Mouse (Mus musculus) adrenal gland (tissue): ENCODE measurements around the gene Gsk3a.

ENCODE experiments used
- intact Hi-C: fragments of 180-260 bp; cut with DNase I; formaldehyde crosslinking; loops from one replicate; pipeline ENCODE4 v1.15.1; 2025

Gene Gsk3a

GRCm38 (mm10) chr7:25273259-25274241, 35.9 kb upstream of the Gsk3a start:
- intact Hi-C loops = no loop called here

DNA sequence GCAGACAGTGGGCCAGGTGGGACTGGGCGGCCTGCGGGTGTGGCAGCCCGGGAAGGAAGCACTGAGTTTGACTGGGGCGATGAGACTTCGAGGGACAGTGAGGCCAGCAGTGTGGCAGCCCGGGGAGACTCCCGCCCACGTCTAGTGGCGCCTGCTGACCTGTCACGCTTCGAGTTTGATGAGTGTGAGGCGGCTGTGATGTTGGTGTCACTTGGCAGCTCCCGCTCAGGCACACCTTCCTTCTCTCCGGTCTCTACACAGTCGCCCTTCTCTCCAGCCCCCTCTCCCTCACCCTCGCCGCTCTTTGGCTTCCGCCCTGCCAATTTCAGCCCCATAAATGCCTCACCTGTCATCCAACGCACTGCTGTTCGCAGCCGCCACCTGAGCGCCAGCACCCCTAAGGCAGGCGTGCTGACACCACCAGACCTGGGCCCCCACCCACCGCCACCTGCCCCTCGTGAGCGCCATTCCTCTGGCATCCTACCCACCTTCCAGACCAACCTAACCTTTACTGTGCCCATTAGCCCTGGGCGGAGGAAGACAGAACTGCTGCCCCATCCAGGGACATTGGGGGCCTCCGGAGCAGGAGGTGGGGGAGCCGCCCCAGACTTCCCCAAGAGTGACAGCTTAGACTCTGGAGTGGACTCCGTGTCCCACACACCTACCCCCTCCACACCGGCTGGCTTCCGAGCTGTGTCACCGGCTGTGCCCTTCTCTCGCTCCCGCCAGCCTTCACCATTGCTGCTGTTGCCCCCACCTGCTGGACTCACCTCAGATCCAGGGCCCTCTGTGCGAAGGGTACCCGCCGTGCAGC, 35.0 kb upstream of the Gsk3a start:
- intact Hi-C loops = no loop called here

DNA sequence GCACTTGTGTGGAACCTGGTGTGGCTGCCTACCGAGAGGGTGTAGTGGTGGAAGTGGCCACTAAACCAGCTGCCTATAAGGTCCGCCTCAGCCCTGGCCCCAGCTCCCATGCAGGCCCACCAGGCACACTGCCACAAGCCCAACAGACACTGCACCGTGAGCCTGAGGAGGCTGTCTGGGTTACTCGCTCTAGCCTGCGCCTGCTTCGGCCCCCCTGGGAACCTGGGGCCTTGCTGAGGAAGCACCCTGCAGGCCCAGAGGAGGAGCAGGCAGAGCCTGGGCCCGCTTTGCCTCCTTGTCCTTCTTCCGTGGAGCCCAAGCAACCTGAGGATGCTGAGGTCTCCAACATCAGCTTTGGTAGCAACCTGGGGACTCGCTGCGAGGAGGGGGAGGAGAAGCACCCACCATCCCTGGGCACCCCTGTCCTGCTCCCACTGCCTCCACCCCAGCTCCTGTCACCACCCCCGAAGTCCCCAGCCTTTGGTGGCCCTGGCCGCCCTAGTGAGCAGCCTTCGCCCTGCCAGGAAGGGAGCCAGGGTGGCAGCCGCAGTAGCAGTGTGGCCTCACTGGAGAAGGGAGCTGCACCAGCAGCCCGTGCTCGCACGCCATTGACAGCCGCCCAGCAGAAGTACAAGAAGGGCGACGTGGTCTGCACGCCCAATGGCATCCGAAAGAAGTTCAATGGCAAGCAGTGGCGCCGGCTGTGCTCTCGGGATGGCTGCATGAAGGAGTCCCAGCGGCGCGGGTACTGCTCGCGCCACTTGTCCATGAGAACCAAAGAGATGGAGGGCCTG, 34.2 kb upstream of the Gsk3a start:
- intact Hi-C loops = no loop called here

GRCm38 (mm10) chr7:25270652-25271633, 33.3 kb upstream of the Gsk3a start:
- intact Hi-C loops = no loop called here

GRCm38 (mm10) chr7:25269545-25270271, 32.1 kb upstream of the Gsk3a start:
- intact Hi-C loops = no loop called here

DNA sequence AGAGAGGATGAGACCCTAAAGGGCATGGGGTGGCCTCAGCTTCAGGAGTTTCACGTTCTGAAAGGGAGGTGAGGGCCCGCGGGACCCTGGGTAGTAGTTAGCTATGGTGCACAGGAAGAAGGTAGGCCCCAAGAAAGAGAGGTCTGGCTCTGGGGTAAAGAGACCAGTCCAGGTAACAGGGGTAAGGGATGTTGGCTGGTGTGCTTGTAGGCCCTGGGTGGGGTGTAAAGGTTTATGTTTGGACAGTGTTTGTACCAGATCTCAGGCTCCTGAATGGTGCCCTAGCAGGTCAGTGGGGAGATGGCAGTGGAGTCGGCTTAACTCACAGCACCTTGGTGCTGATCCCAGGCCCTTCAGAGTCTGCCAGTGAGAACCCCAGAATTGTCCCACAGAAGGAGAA, 31.4 kb upstream of the Gsk3a start:
- intact Hi-C loops = no loop called here

- intact Hi-C loops = no loop called here
Observed at GRCm38 (mm10) chr7:25268588-25268987, 30.9 kb upstream of the Gsk3a start.

DNA sequence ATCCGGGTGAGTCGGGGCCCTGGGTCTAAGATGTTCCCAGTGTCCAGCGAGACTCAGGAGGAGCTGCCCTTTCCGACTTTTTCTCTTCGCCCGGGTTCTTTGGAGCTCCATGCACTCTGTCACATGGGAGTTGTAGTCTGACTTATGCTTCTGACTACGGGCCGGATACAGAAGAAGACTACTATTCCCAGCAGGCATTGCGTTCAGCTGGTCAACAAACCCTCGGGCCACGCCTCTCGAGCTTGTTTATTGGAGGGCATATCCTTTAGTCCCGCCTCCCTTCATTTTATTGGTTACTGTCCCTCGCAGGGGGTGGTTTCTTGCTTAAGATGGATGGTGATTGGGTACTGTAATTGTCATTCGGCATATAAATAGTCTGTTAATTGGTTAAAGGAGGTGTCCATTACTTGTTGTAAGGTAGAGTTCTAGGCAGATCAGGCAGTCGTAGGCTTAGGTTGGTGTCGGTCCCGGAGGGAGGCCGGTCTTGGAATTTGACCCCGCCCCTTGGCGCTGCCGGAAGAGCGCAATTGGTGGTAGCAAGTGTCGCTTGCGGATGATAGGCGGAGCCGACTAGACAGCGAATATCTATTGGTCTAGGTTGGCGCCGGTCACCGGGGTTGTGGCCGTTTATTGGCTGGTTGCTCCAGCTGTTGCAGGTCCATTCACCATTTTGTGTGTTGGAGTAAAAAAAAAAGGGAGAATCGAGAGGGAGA, 30.3 kb upstream of the Gsk3a start:
- intact Hi-C loops = loop anchor here (2.0 kb wide), 1 partner anchor 17 kb away; the partner anchor contains the start of gene Erf

DNA sequence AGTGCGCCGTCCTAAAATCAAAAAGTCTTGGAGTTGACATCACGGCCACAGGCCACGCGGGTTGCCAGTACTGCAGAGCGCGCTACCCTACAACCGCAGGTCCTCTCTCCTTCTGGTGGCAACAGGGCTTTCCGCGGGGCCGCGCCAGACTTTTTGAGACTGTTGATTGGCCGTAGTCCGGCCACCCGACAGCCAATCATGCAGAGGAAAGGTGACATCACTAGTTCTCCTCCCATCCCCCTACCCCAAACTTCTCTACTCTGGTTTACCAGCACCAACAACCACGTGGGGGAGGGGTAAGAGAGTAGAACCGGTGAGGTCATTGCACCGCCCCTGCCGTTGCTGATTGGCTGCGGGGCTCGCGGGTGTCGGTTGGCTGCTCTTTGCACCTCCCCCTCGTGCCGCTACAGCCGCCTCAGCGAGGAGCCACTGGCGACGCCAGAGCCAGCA, 29.7 kb upstream of the Gsk3a start, which contains the start of gene Cic:
Gene Cic, plus strand, starts transcription at position 404 of the 450 bp plus-strand sequence.
- intact Hi-C loops = loop anchor here (2.0 kb wide), 1 partner anchor 17 kb away; the partner anchor contains the start of gene Erf

GRCm38 (mm10) chr7:25266180-25266962, 28.7 kb upstream of the Gsk3a start:
- intact Hi-C loops = loop anchor here (2.0 kb wide), 1 partner anchor 16 kb away; the partner anchor contains the start of gene Erf

- intact Hi-C loops = loop anchor here (2.0 kb wide), 1 partner anchor 15 kb away; the partner anchor contains the start of gene Erf
Observed at GRCm38 (mm10) chr7:25265743-25266142, 28.1 kb upstream of the Gsk3a start.

DNA sequence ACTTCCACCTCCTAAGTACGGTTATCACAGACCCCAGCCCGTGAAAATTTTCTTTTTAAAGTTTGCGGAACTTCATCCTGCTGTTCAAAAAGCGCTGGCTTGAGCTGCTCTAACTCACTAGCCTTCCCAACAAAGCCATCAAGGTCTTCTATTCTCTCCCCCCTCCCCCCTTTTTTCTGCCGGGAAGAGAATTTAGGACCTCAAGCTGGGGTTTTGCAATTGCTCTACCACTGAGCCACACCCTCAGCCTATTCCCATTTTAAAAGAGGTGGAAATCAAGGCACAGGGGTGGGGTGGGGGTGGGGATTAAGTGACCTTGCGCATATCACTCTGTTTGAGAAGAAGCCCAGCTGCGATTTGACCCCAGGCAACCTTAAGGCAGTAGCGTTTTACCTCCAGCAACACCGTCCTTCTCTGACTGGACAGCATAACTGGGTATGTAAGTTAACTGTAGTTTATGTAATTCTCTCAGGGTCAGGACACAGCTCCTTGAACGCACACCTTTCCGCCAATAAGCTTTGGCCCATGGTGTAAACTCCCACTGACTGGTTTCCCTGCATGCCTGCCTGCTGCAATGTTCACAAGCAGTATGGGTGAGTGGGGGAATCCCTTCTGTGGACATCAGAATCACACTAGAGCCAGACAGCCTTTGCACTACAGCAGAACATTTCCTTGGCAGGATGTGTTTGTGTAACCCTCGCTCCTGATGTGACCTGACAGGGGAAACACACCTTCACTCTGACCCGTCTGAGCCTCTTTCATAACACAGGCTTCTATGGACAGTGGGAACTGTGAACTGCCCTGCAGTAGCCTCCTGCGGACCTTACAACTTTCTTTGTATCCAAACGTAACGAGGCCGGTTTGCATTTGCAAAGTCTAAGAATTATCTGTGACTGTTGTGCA, 26.6 kb upstream of the Gsk3a start:
- intact Hi-C loops = no loop called here

- intact Hi-C loops = no loop called here
Observed at GRCm38 (mm10) chr7:25261896-25262295, 24.2 kb upstream of the Gsk3a start.

DNA sequence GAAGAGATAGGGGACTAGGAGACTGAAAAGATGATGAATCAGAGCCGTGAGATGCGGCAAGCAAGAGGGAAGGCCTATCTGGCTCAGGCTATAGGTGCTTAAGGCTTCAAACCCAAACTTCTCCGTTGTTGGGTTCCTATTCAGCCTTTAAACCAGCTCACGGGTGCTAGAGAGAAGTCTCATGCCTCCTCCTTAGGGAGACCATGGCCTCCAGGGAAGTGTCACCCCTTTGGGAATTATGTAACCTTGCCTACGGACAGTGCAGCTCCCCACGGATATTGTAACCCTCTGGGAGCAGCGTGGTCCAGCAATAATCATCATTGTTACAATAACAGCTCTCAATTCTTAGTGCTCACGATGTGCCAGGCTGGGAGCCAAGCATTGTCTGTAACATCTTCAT, 14.2 kb upstream of the Gsk3a start:
- intact Hi-C loops = loop anchor here (2.0 kb wide), 1 partner anchor 15 kb away; the partner anchor contains the start of gene Cic

DNA sequence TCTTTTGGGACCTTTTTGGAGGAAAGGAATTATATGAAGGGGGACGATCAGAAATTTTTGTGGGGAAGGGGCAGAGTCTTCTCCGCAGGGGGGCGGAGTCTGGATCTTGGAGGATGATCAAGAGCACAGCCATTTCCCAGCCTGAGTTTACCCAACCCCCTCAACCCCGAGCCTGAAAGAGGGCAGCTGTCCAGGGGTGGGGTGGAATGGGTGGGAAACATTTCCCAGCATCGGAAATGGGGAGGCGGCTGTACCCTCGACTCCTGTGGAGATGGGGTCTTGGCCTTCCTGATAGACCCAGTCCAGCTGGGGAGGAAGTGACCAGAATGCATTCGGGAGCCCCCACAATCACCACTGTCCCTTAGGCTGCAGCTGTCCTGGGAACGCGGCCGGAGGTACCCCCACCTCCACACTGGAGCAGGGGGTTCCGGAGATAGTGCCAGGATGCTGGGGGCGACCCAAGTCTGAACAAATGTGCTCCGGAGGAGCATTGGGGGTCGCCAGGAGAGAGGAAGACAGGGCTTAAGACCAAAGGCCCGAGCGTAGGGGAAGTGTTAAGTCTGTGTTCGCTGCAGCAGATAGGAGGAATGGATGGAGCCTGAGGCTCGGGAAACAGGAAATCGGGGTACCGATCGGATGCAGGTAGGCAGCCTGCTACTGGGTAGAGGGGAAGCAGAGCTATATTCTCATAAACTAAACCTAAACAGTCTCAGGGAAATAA, 13.6 kb upstream of the Gsk3a start:
- intact Hi-C loops = loop anchor here (2.0 kb wide), 1 partner anchor 16 kb away; the partner anchor contains the start of gene Cic
